ENCODE assay signal across 17 mouse cellular contexts in genomic region chr8:121016621-121017020, GRCm38 (mm10).
DNase-seq lines count a peak whose midpoint lies in the region; ATAC-seq and TF ChIP-seq lines count a peak whose summit lies in the region.
"Had no signal": no experiment of that assay in that cellular context is flagged by ENCODE, and none has a peak within 500 bp of the region (broad histone marks: within the 10 kb centered on the region; RNA-seq: fewer than 3 reads in every experiment).

No protein-coding gene starts in this region.

- no peaks in the 10 kb centered on the region for H3K36me3 ChIP-seq in intestine, embryonic 15.5 days
- no peaks in the 10 kb centered on the region for H3K36me3 ChIP-seq in hindbrain, postnatal 0 days (ENCODE audit: insufficient read depth, low read length)
- H3K36me3 ChIP-seq: hindbrain, embryonic 15.5 days; neural tube, embryonic 15.5 days had no signal

- H3K4me1 ChIP-seq in intestine, embryonic 15.5 days (replicated peaks), result peaks cover 14% of the 10 kb centered on the region; the same call in 1 of the 2 replicates
- H3K4me1 ChIP-seq in hindbrain, postnatal 0 days (ENCODE audit: insufficient read depth, low read length), result no peaks in the 10 kb centered on the region

- TF ChIP-seq CTCF in hindbrain, postnatal 0 days (IDR thresholded peaks at IDR 0.05; ENCODE audit: low read depth), result no peak

- intact Hi-C loops in left cerebral cortex, postnatal 36 days (cut with DNase I), result no loop called here

- H3K9me3 ChIP-seq in intestine, embryonic 15.5 days, result no peaks in the 10 kb centered on the region
- H3K9me3 ChIP-seq in hindbrain, postnatal 0 days (ENCODE audit: low read length), result no peaks in the 10 kb centered on the region
- H3K9me3 ChIP-seq: hindbrain, embryonic 15.5 days; neural tube, embryonic 15.5 days had no signal

- ATAC-seq in intestine, embryonic 15.5 days, result no peak
- no peak for ATAC-seq in hindbrain, postnatal 0 days
- ATAC-seq: forebrain, embryonic 14.5 days; Patski had no signal

- peak overlapping the region; percentile 31 for H3K4me2 ChIP-seq in intestine, embryonic 15.5 days (replicated peaks)
- H3K4me2 ChIP-seq in hindbrain, postnatal 0 days (ENCODE audit: low read depth, low read length), result no peak overlapping the region
- H3K4me2 ChIP-seq: heart, embryonic 11.5 days; hindbrain, embryonic 15.5 days; neural tube, embryonic 15.5 days had no signal

- WGBS in intestine, embryonic 15.5 days, result 60% methylated on average over 17 of the region's 17 CpGs
- WGBS in hindbrain, postnatal 0 days, result 83% methylated on average over 17 of the region's 17 CpGs

- DNase-seq in R1 (ENCODE audit: low read depth, low spot score), result peak; percentile 15
- peak; percentile 63 to 85 for DNase-seq in adrenal gland, adult (ENCODE audit: inconsistent age in 2 of 2, low spot score in 1 of 2)
- peak; percentile 57 to 59 for DNase-seq in layer of hippocampus, postnatal 14 days (ENCODE audit: low spot score in 2 of 2)
- DNase-seq in hindbrain, postnatal 0 days (ENCODE audit: low spot score), result no peak
- no peak for DNase-seq in retina, postnatal 1 day
- DNase-seq in left cerebral cortex, postnatal 36 days (ENCODE audit: low spot score in 2 of 2), result no peak
- DNase-seq: gastrocnemius, postnatal 36 days; heart, postnatal 14 days; midbrain, embryonic 14.5 days; thymus, postnatal 36 days had no signal

- H3K4me3 ChIP-seq in intestine, embryonic 15.5 days (replicated peaks), result no peak overlapping the region
- no peak overlapping the region for H3K4me3 ChIP-seq in hindbrain, postnatal 0 days (ENCODE audit: low read length)
- H3K4me3 ChIP-seq: hindbrain, embryonic 15.5 days; myocyte; neural tube, embryonic 15.5 days had no signal

- no peak overlapping the region for H3K9ac ChIP-seq in intestine, embryonic 15.5 days
- H3K9ac ChIP-seq in hindbrain, postnatal 0 days (replicated peaks; ENCODE audit: low read length), result no peak overlapping the region
- H3K9ac ChIP-seq: hindbrain, embryonic 15.5 days; neural tube, embryonic 15.5 days had no signal

- H3K27me3 ChIP-seq in intestine, embryonic 15.5 days (replicated peaks), result no peaks in the 10 kb centered on the region
- no peaks in the 10 kb centered on the region for H3K27me3 ChIP-seq in hindbrain, postnatal 0 days (ENCODE audit: insufficient read depth, low read length)
- H3K27me3 ChIP-seq: hindbrain, embryonic 15.5 days; neural tube, embryonic 15.5 days had no signal

- no peak overlapping the region for H3K27ac ChIP-seq in intestine, embryonic 15.5 days
- no peak overlapping the region for H3K27ac ChIP-seq in hindbrain, postnatal 0 days
- H3K27ac ChIP-seq: hindbrain, embryonic 15.5 days; neural tube, embryonic 15.5 days had no signal

Comparison
In these comparisons a context has a peak if more than half of its experiments do, and no peak if none do; other contexts are left out.
1. DNase-seq: peak in R1 (single experiment), adrenal gland, adult (2 of 2) and layer of hippocampus, postnatal 14 days (2 of 2); none in hindbrain, postnatal 0 days (single experiment), retina, postnatal 1 day (single experiment) and left cerebral cortex, postnatal 36 days (0 of 2).